Mouse (Mus musculus) urinary bladder, postnatal 36 days (tissue): ENCODE data around the gene Mybbp1a.

Experiments
- DNase-seq, 2 experiments: peaks; one replicate each; pipeline ENCODE4 v3.0.0; 2022; ENCODE audit warnings: low spot score in 2 of 2, mixed read lengths in 1 of 2

Mybbp1a gene

DNA sequence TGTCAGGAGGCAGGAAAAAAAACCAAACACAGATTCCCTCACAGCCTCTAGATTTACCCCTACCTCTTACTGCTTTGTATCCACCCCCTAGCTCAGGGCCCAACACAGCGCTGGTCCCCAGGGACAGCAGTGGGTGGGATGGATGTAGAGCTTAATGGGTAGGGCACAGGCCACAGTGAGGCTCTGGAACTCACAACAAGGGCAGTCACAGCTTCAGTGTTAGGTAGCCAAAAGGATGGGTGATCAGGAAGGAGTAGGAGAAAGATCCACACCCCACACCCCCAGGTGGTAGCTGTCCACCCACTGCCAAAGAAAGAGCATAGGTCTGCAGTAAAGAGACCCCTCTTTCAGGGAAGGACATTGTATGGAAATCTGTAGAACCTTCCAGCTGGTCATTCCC is 36.5 kb downstream of the Mybbp1a start:
- DNase-seq = no peak

DNA sequence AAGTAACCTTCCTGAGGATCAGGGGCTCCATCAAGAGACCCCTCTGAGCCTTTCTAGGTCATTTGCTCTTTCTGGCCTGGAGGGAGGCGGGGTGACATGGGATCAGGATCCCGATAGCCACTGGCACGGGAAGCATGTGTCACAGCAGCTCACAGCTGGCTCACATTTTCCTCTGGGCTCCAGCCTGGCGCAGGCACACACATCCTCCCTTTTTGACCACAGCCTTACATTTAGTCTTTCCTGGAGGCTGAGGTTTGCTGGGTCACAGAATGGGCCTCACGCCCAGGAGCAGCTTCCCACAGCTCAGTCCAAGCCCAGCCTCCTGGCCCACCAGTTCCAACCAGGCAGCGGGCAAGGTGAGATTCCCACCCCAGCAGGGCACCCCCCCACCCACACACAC is 37.1 kb downstream of the Mybbp1a start:
- no peak for DNase-seq

DNA sequence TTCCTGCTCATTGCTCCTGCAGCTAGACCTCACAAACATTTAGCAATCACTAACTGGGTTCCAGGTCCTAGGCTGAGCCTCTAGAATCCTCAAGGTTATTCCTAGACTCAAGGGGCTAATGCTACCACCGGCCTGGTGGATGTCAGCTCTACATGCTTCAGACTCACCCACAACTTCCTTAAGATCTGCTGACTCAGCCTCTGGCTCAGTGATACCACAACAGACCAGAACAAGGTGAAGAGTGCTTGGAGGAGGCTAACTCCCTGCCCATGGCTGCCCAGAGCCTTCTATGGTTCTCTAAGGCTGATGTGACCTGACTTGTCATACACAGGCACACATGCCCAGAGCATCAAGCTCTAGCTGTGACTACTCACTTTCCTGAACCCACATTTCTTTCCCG is 38.3 kb downstream of the Mybbp1a start:
- DNase-seq = no peak

DNA sequence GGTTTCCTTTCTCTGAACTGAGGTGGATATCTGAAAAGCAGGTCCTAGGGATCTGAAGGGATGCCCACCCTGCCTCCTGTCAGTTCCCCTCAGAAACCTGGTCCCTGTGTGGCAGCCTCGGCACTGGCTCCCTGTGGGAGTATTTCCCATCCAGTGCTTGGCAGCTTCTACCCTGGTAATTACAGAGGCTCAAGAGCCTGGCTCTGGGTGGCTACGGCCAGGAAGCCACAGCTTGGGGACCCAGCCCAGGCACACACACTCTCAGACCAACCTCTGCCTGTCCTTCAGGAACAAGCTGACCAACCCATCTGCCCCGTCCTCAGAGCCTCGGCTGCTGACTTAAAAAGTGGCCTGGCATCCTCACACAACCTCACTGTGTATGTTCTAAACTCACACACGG is 40.2 kb downstream of the Mybbp1a start:
- no peak for DNase-seq

DNA sequence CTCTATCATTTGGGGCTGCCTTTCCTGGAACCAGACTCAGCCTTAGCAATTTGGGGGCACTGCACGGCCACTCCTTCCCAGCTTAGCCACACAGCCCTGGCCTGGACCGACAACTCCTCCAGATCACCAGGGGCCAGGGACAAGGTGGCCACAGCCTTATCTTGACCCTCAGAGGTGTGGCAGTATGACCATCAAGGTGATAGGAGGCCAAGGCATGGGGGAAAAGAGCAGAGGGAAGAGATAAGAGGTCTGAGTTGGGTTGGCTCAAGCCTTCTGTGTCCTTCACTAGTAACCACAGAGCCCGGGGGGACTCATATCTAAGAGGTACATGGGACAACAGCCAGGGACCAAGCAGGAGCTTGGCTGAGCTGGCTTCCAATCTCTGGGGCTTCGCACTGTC is 40.8 kb downstream of the Mybbp1a start:
- no peak for DNase-seq

DNA sequence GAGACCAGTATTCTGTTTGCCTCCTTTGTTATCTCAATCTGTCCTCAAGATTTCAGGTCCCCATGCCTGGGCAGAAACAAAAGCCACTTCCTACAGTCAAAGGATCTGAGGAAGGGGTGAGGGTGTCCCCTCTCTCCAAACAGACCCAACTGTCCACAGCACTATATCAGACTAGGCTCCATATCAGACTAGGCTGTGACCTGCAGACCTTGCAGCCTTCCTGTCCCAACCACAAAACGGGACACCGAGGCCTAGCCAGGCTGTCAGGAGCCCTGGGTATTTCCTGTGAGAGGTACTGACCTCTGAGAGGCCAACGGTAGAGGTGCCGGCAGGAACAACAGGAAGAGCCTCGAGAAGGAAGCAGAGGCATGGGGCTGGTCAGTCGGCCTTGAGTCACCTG is 43.4 kb downstream of the Mybbp1a start:
- DNase-seq = no peak

DNA sequence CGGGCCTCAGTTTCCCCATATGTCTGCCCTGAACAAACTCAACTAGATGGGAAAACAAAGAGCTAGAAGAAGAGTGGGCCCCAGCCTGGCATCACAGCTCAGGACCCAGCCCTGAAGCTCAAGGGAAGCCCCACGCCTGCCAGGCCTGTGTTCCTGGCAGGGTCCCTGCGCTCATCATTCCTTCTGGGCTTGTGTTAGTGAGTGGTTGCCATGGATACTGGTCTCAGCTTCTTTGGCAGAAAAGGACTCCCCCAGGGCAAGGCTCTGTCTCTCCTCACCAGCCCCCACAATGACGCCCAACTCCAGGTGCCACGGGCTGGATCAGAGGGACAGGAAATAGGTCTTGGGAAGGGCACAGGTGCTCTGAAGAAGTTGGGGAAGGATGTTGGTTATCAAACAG is 44.0 kb downstream of the Mybbp1a start:
- DNase-seq = no peak

DNA sequence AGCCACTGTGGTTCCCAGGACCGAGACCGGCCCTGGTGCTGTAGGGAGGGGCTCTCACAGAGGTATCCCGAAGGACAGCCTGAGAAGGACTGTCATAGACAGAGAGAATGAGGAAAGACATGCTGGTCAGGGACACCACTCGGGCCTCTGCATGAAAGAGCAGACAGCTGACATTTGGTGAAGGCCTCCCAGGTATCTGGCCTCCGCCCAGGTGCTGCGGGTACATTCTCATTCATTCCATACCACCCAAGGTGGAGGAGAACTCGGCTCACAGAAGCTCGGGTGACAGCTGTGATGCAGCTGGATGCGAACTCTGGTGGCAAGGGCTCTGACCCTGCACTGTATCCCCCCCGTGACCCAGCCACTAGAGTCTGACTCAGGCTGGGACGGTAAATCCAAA is 44.8 kb downstream of the Mybbp1a start:
- no peak for DNase-seq

DNA sequence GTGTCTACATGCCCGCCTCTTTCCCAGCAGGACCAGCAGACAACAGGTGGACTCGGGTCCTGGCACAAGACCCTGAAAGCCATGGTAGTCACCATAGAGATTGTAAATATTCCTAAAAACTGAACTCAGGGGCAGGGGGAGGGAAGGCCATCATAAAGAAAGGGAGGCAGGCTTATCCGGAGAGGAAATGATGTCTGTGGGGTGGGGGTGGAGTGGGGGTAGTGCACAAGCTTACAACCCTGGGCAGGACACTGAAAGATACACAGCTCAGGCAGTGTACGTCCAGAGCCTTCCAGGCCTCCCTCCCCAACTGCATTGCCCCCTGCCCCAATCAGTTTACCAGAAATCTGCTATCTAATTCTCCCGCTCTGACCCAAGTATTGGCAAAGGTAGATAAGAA is 46.0 kb downstream of the Mybbp1a start:
- DNase-seq = no peak

DNA sequence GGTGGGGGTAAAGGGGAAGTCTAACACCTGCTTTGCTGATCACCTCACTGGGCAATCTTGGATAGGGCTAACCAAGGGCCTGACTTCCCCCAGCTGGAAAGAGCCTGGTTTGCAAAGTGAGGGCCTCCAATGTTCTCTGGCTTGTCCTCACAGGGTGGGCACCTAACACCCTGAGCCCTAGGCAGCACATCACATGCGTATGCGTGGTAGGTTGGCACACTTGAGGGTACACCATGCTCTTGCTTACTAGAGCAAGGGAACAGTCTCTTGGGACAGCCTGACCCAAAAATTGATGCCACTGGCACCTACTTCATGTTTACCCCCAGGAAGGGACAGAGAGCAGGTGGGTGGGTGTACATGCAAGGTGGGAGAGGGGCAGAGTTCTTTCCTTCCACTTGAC is 46.6 kb downstream of the Mybbp1a start:
- no peak for DNase-seq

DNA sequence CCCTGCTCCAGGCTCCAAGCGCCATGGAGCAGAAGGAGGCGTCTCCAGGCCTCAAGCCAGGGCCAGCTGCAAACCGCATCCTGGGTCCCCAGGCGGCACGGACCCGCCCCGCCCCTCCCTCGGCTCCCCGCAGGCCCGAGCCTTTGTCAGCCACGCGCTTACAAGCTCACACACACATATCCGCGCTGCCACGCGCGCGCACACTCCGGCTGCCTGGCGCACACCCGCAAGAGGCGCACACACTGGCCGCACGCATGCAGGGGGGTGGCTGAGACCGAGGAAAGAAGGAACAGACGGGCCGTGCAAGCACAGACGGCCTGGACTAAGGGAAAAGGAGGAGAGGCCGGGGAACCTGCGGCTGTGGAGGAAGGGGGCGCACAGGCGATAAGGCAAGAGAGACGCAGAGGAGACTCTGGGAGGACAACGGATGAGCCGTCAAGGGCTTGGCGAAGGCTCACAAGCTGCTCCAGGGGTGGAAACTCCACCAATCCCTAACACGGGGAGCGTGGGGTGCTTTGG is 47.7 kb downstream of the Mybbp1a start:
- DNase-seq = no peak

DNA sequence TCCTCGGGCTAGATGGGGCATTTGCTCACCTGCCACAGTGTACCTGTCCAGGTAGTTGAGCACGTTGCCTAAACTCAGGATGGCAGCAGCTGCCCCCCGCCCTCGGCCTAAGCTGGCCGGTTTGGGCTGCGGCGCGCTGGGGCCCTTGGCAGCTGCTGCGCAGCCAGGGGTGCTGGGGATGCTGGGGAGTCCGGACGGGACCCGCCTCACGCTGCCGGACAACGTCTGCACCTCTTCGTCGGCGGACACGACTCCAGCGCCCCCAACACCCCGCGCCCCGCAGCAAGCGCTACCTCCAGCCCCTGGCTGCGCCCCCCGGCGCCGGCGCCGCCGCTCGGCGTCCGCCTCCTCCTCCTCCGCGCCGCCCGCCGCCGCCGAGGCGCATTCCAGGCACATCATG is 48.2 kb downstream of the Mybbp1a start:
- no peak for DNase-seq

DNA sequence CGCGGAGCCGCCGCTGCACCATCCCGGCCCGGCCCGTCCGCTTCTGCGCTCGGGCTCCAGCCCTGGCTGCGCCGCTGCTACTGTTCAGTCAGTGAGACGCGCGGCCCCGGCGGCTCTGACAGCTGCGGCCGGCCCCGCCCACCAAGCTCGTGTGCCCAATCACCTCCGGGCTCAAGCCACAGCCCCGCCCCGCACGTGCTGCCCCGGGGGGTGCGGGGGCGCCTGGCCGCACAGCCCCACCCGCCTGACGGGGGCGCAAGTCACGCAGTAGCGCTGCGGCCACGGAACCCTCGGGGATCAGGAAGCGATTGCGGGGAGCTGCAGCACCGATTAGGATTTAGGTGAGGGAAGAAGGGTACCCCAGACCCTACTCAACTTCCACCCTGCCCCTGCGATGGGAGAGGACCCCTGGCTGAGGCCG is 48.7 kb downstream of the Mybbp1a start, which contains the start of gene Spns2:
Gene Spns2 (minus strand): TSS at position 24 of the 421 bp plus-strand sequence.
- peak; percentile 75 to 90 for DNase-seq

DNA sequence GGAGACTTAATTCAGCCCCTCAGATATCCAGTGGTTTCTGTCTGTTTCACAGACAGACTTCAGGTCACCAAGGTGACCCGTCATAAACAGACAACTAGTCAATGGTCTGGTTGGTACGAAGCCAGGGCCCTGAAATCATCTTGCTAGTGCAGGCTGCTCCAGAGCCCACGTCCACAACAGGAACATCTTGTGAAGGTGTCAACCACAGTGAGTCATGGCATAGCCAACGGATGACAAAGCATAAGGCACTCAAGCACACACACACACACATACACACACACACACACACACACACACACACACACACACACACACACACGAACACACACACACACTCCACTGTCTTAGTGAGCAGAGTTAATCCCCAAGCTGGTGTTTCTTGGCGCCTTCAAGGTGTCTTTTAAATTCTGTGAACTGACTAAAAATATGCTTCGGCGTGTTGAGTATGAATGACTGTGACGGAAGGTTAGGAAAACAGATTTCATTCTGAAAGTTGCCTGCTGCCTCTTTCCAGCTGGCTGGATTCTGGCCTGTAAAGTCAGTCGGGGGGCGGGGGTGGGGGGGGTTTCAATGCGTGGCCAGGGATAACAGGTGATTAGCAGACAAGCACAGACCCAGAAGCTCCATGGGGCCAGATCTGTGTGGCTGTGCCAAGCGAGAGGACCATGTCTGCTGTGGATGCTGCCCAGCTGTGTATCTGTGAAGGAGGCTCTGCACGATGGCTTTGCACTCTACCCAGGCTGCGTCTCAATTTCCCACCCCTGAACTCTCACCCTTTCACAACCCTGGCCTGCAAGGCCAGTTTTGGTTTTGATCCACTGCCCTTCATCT is 50.2 kb downstream of the Mybbp1a start:
- no peak for DNase-seq

DNA sequence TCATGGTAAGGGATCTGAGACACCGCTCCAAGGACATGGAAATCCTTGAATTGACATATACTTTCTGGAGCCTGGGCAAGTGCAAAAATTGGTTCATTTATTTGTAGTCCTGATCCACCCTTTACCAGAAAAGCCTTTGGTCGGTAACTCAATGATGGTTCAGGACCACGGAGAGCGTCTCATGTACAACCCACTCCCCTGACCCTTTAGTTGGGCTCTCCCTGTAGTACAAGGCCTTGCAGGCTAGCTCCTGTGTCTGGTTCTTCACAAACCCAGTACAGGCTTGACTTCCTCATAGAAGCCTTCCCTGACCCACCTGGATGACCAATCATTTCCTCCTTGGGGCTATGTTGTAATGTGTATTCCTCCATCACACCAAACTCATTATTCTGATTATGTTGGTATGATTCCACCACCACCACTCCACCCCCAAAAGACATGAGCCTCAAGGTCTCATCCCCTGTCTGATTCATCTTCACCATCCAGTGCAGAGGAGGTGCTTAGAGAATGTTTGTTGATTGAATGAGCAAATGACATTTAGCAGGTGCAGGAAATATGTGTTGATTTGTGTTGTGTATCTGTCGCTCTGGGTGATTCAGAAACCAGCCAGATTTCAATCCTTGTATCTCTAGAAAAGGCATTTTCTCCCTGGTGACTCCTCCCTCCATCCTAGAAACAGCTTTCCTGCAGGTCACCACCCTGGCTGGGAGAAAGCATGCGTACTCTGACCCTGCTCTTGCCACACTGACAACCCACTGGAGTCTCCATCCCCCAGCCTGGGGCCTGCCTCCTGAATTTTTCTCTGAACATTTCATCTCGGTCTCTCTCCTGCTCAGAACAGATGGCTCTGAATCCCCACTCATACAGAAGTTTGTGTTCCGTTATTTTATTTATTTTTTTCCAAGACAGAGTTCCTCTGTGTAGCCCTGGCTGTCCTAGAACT is 53.2 kb downstream of the Mybbp1a start:
- no peak for DNase-seq

DNA sequence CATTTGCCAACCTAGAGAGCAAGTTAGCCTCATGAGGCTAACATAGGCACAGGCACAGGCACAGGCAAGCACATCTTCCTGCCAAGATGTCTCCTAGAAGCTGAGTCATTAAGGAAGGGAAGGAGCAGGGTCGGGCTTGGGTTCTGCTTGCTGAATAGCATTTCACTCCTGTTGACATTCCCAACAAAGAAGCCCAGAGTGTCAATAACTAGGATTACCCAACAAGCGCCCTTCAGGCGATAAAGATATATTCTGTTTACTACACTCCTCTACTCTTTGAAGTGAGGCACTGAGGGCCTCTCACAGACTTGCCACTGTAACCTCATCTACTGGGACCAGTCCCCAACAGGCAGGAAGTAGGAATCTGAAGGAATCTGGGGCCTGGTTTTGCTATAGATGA is 54.9 kb downstream of the Mybbp1a start:
- no peak for DNase-seq

DNA sequence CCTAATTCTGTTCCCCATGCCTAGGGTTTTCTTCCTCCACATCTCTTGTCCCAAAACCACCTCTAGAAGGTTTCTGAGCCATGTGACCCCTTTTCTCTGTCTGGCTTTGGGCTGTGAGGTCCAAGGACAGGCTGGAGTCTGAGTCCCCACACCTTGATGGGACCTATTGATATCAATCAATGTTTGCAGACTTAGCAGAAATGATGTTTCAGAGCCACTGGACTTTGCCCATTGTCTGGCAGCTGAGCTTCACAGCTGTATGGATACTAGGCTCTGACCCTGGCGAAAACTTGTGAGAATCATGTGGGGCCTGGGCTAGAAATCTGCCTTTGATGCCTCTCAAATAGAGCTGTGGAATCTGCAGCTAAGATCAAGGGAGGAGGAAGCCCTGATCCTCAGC is 55.6 kb downstream of the Mybbp1a start:
- DNase-seq = no peak

DNA sequence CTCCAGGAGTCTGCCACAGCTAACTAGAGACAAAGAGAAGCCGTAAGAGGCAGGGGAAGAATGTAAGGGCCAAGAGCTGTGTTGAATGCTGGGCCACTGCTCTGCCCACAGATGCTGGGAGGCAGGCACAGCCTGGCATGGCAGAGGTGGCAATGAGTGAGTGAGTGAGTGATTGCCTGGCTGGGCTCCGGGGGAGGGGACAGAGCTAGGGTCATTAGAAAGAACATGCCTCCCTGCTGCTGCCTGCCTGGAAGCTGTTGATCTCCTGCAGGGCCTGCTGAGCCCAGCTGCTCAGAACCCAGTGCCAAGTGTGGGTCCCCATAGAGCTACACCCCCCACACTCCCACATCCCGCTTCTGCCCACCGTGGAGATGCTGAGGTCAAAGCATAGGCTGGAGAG is 56.2 kb downstream of the Mybbp1a start:
- no peak for DNase-seq

DNA sequence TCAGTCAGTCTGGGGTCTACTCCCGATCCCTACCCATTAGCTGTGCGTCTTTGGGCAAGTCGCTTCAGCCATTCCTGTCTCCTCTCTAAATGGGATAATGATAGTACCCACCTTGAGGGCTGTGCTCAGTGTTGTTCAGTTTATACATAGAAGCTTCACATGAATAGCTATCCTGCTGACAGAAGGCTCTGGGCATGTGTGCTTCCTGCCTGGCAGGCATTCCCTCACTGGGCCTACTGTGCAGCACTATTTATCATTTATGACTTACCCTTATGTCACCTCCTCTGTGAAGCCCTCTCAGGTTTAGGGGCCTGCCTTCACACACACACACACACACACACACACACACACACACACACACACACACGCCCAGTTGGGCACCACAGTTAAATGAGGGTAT is 59.0 kb downstream of the Mybbp1a start:
- no peak for DNase-seq
